Mouse (Mus musculus) small intestine, adult 2 months (tissue): ENCODE data around the gene Gnaq.

Experiments
- CTCF ChIP-seq: fragments of 200-500 bp; IDR thresholded peaks from 2 replicates; pipeline ENCODE4 v1.5.1; 2012; ENCODE audit warnings: low read depth, mild to moderate bottlenecking, control low read depth, inconsistent platforms, low read length, moderate library complexity, mixed read lengths; ENCODE audit not compliant: insufficient replicate concordance, insufficient read length; ENCODE audit errors: extremely low read depth
- POLR2A ChIP-seq: fragments of 200-500 bp; IDR thresholded peaks from 2 replicates; pipeline ENCODE4 v1.6.1; 2012; ENCODE audit warnings: low read depth, mild to moderate bottlenecking, control low read depth, inconsistent platforms, low read length, moderate library complexity

- no peak for TF ChIP-seq CTCF
- no peak for TF ChIP-seq POLR2A
These were observed 197.5 kb downstream of the Gnaq start for GRCm38 (mm10) chr19:16330161-16330560.
